Mouse (Mus musculus) liver, postnatal 0 days (tissue): ENCODE measurements at regions not wholly inside any gene's neighbourhood (a gene's known extent, or its start where the extent isn't known, plus 50 kb on each side); places are given as distances from the start of the nearest gene placed in this dataset.

Experiments used
- ATAC-seq: fragments of 200-750 bp; cut with Nextera tagmentation; 2 replicates; pipeline ENCODE4 v1.8.0; 2017; ENCODE audit warnings: mild to moderate bottlenecking, moderate library complexity
- DNase-seq: peaks from one replicate; pipeline ENCODE4 v3.0.0-alpha.2; 2016
- H3K27ac ChIP-seq: fragments of 300-500 bp; sonication (generic); 2 replicates; pipeline ENCODE4 v1.5.1; 2014; ENCODE audit warnings: antibody characterized with exemption, moderate library complexity, mild to moderate bottlenecking, low read depth
- H3K27me3 ChIP-seq: fragments of 300-500 bp; sonication (generic); 2 replicates; pipeline ENCODE4 v1.6.1; 2014; ENCODE audit warnings: low read length, control low read depth, mixed read lengths; ENCODE audit not compliant: insufficient read depth
- H3K36me3 ChIP-seq: fragments of 300-500 bp; sonication (generic); replicated peaks from 2 replicates; pipeline ENCODE4 v1.6.1; 2014; ENCODE audit warnings: mild to moderate bottlenecking, control low read depth, low read length, moderate library complexity, mixed read lengths; ENCODE audit not compliant: insufficient read depth
- H3K4me1 ChIP-seq: fragments of 300-500 bp; sonication (generic); 2 replicates; pipeline ENCODE4 v1.6.1; 2014; ENCODE audit warnings: antibody characterized with exemption, mild to moderate bottlenecking, control low read depth; ENCODE audit not compliant: insufficient read depth
- H3K4me2 ChIP-seq: fragments of 300-500 bp; sonication (generic); 2 replicates; pipeline ENCODE4 v1.6.1; 2014; ENCODE audit warnings: low read depth, mild to moderate bottlenecking, low read length, moderate library complexity, mixed read lengths
- H3K4me3 ChIP-seq: fragments of 300-500 bp; sonication (generic); 2 replicates; pipeline ENCODE4 v1.5.1; 2014; ENCODE audit warnings: low read depth, low read length
- H3K9ac ChIP-seq: fragments of 300-500 bp; sonication (generic); replicated peaks from 2 replicates; pipeline ENCODE4 v1.6.1; 2014; ENCODE audit warnings: mild to moderate bottlenecking, moderate library complexity
- H3K9me3 ChIP-seq: fragments of 300-500 bp; sonication (generic); 2 replicates; pipeline ENCODE4 v1.6.1; 2016; ENCODE audit warnings: mild to moderate bottlenecking, control low read depth, low read length, mixed read lengths
- CTCF ChIP-seq: sonication (generic); IDR thresholded peaks from 2 replicates; pipeline ENCODE4 v1.5.1; 2016; ENCODE audit warnings: antibody characterized with exemption, low read depth
- EP300 ChIP-seq: IDR thresholded peaks from 2 replicates; pipeline ENCODE4 v1.6.1; 2016; ENCODE audit warnings: antibody characterized with exemption, low read depth, mild to moderate bottlenecking
- WGBS: fragments of 180-500 bp; shearing (Covaris S2); extraction: QIAGEN DNeasy Blood & Tissue Kit; methylation state at CpG from one replicate; pipeline ENCODE4 v1.1.7; 2014; ENCODE audit not compliant: insufficient replicate concordance; 5-methylcytosine and 5-hydroxymethylcytosine counted together

GRCm38 (mm10) chr2:75564809-75565208 is 94.3 kb upstream of the Hnrnpa3 start:
- no peaks in the 10 kb centered on the region for H3K9me3 ChIP-seq
- H3K27ac ChIP-seq, result no peak overlapping the region
- no peaks in the 10 kb centered on the region for H3K36me3 ChIP-seq
- no peak overlapping the region for H3K4me2 ChIP-seq
- no peak for ATAC-seq
- WGBS, result 58% methylated on average over 5 of the region's 5 CpGs
- peaks cover 9% of the 10 kb centered on the region; the same call in 1 of the 2 replicates for H3K4me1 ChIP-seq
- H3K4me3 ChIP-seq, result no peak overlapping the region
- H3K27me3 ChIP-seq, result no peaks in the 10 kb centered on the region
- no peak for DNase-seq
- TF ChIP-seq EP300 (no peak), CTCF (no peak)
- no peak overlapping the region for H3K9ac ChIP-seq

- H3K4me1 ChIP-seq, result peaks cover 9% of the 10 kb centered on the region; the same call in 1 of the 2 replicates
- TF ChIP-seq EP300 (no peak), CTCF (no peak)
- no peak overlapping the region for H3K4me3 ChIP-seq
- no peak overlapping the region for H3K4me2 ChIP-seq
- H3K27me3 ChIP-seq, result no peaks in the 10 kb centered on the region
- no peaks in the 10 kb centered on the region for H3K9me3 ChIP-seq
- no peak for DNase-seq
- H3K9ac ChIP-seq, result no peak overlapping the region
- 66% methylated on average over 4 of the region's 4 CpGs for WGBS
- no peak for ATAC-seq
- H3K36me3 ChIP-seq, result no peaks in the 10 kb centered on the region
- H3K27ac ChIP-seq, result no peak overlapping the region
These were observed 91.9 kb upstream of the Hnrnpa3 start for GRCm38 (mm10) chr2:75567131-75567530.

GRCm38 (mm10) chr2:75569756-75570155 is 89.3 kb upstream of the Hnrnpa3 start:
- Histone ChIP-seq H3K9me3 (no peaks in the 10 kb centered on the region), H3K27ac (no peak overlapping the region), H3K36me3 (no peaks in the 10 kb centered on the region), H3K4me2 (no peak overlapping the region), H3K4me3 (no peak overlapping the region), H3K9ac (no peak overlapping the region), H3K27me3 (no peaks in the 10 kb centered on the region), H3K4me1 (no peaks in the 10 kb centered on the region)
- WGBS, result 80% methylated on average over 6 of the region's 6 CpGs
- no peak for DNase-seq
- no peak for ATAC-seq
- TF ChIP-seq CTCF (no peak), EP300 (no peak)

- Histone ChIP-seq H3K9me3 (no peaks in the 10 kb centered on the region), H3K27me3 (no peaks in the 10 kb centered on the region), H3K4me3 (no peak overlapping the region), H3K9ac (no peak overlapping the region), H3K36me3 (no peaks in the 10 kb centered on the region), H3K27ac (no peak overlapping the region), H3K4me2 (no peak overlapping the region), H3K4me1 (no peaks in the 10 kb centered on the region)
- 59% methylated on average over 2 of the region's 2 CpGs for WGBS
- DNase-seq (no peak), ATAC-seq (no peak)
- TF ChIP-seq CTCF (no peak), EP300 (no peak)
These were observed 88.8 kb upstream of the Hnrnpa3 start for GRCm38 (mm10) chr2:75570246-75570645.

- no peak for TF ChIP-seq EP300
- no peak for TF ChIP-seq CTCF
- under 1% methylated on average over 16 of the region's 16 CpGs for WGBS
- peak; percentile 76 for DNase-seq
- H3K4me3 ChIP-seq, result peak overlapping the region; percentile 26; the same call in 1 of the 2 replicates
- H3K27ac ChIP-seq, result no peak overlapping the region
- peaks cover 9% of the 10 kb centered on the region; the same call in 1 of the 2 replicates for H3K4me1 ChIP-seq
- H3K9me3 ChIP-seq, result no peaks in the 10 kb centered on the region
- H3K4me2 ChIP-seq, result peak overlapping the region; percentile 64
- peaks cover 11% of the 10 kb centered on the region for H3K27me3 ChIP-seq
- peak; percentile 41; the same call in 1 of the 2 replicates for ATAC-seq
- H3K9ac ChIP-seq, result no peak overlapping the region
- H3K36me3 ChIP-seq, result no peaks in the 10 kb centered on the region
These were observed 74.1 kb upstream of the Hnrnpa3 start for GRCm38 (mm10) chr2:75584975-75585374.

- peak; percentile 91 for TF ChIP-seq CTCF
- no peak for TF ChIP-seq EP300
- no peak overlapping the region for H3K4me3 ChIP-seq
- no peak overlapping the region for H3K27ac ChIP-seq
- WGBS, result under 1% methylated on average over 6 of the region's 6 CpGs
- no peaks in the 10 kb centered on the region for H3K9me3 ChIP-seq
- ATAC-seq (no peak), DNase-seq (peak; percentile 47)
- H3K36me3 ChIP-seq, result no peaks in the 10 kb centered on the region
- H3K27me3 ChIP-seq, result peaks cover 22% of the 10 kb centered on the region
- H3K9ac ChIP-seq, result no peak overlapping the region
- no peak overlapping the region for H3K4me2 ChIP-seq
- H3K4me1 ChIP-seq, result peaks cover 11% of the 10 kb centered on the region; the same call in 1 of the 2 replicates
These were observed 70.5 kb upstream of the Hnrnpa3 start for GRCm38 (mm10) chr2:75588572-75588971.

GRCm38 (mm10) chr2:75589452-75589851 is 69.6 kb upstream of the Hnrnpa3 start:
- ATAC-seq (no peak), DNase-seq (no peak)
- Histone ChIP-seq H3K9ac (no peak overlapping the region), H3K4me3 (no peak overlapping the region), H3K9me3 (no peaks in the 10 kb centered on the region), H3K4me2 (peak overlapping the region; percentile 50), H3K27ac (no peak overlapping the region), H3K36me3 (no peaks in the 10 kb centered on the region), H3K4me1 (peaks cover 11% of the 10 kb centered on the region; the same call in 1 of the 2 replicates), H3K27me3 (peaks cover 22% of the 10 kb centered on the region)
- 8% methylated on average over 19 of the region's 19 CpGs for WGBS
- TF ChIP-seq CTCF (no peak), EP300 (no peak)
